Mouse (Mus musculus) embryonic fibroblast, embryonic 13.5 days (primary cell): ENCODE results near the gene Dapl1.

ENCODE experiments used
- CTCF ChIP-seq: IDR thresholded peaks from 2 replicates; pipeline ENCODE4 v1.5.1; 2011; ENCODE audit warnings: mild to moderate bottlenecking, control low read depth, low read length, moderate library complexity, borderline replicate concordance; ENCODE audit not compliant: insufficient read depth
- POLR2A ChIP-seq: IDR thresholded peaks from 2 replicates; pipeline ENCODE4 v1.6.1; 2011; ENCODE audit warnings: low read depth, mild to moderate bottlenecking, control low read depth, low read length, moderate library complexity

DNA sequence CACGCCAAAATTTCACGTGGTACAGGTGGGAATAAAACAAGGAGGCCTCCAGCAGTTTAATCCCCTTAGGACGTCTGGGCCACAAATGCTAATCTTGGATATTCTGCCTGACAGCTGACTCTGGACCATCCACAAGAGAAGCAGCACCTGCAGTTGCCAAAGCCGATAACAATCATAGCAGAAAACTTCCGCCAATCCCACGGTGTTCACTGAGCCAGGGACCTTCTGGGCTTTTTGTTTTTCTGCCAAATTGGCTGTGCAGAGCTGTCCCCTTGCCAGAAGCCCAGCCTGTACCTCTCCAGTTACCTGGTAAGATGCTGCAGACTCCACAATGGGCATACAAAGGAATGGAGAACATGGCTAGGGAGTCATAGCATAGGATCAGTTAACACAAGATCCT lies 37.8 kb upstream of the Dapl1 start:
- TF ChIP-seq CTCF: no peak
- no peak for TF ChIP-seq POLR2A
